Mouse (Mus musculus) limb, embryonic 15.5 days (tissue): Measurements from ENCODE around the gene Mtmr6. TPM values are rescaled to one million over a fixed set of nuclear protein-coding genes. Genes with fewer than 3 reads are reported as not detected.
"Not testable (repeated sequence)": the region's sequence is repeated elsewhere in the genome, so short reads cannot be mapped to it uniquely, and the experiment has no call there.

Experiments used
- ATAC-seq: fragments of 200-750 bp; cut with Nextera tagmentation; 2 replicates; pipeline ENCODE4 v1.8.0; 2017; ENCODE audit warnings: low read depth, moderate TSS enrichment; ENCODE audit not compliant: insufficient number of reproducible peaks, low FRiP score, low TSS enrichment
- H3K27ac ChIP-seq: fragments of 300-500 bp; sonication (generic); 2 replicates; pipeline ENCODE4 v1.5.1; 2015; ENCODE audit warnings: moderate library complexity, mild to moderate bottlenecking, inconsistent platforms
- H3K27me3 ChIP-seq: fragments of 300-500 bp; sonication (generic); 2 replicates; pipeline ENCODE4 v1.6.1; 2015; ENCODE audit warnings: inconsistent platforms
- H3K36me3 ChIP-seq: fragments of 300-500 bp; sonication (generic); 2 replicates; pipeline ENCODE4 v1.6.1; 2015; ENCODE audit warnings: inconsistent platforms
- H3K4me1 ChIP-seq: fragments of 300-500 bp; sonication (generic); 2 replicates; pipeline ENCODE4 v1.6.1; 2015; ENCODE audit warnings: inconsistent platforms
- H3K4me2 ChIP-seq: fragments of 300-500 bp; sonication (generic); 2 replicates; pipeline ENCODE4 v1.6.1; 2015; ENCODE audit warnings: mild to moderate bottlenecking, inconsistent platforms
- H3K4me3 ChIP-seq: fragments of 300-500 bp; sonication (generic); 2 replicates; pipeline ENCODE4 v1.5.1; 2015; ENCODE audit warnings: mild to moderate bottlenecking, inconsistent platforms
- H3K9ac ChIP-seq: fragments of 300-500 bp; sonication (generic); 2 replicates; pipeline ENCODE4 v1.6.1; 2015; ENCODE audit warnings: inconsistent platforms
- H3K9me3 ChIP-seq: fragments of 300-500 bp; sonication (generic); 2 replicates; pipeline ENCODE4 v1.6.1; 2016; ENCODE audit warnings: inconsistent platforms
- WGBS: fragments of 180-500 bp; shearing (Covaris S2); methylation state at CpG from one replicate; pipeline ENCODE4 v1.1.7; 2015; 5-methylcytosine and 5-hydroxymethylcytosine counted together
- polyA plus RNA-seq: library from polyadenylated mRNA; unstranded; fragments of >200 nt; fragmentation: Nextera tagmentation; extraction: Ambion mirVana; gene quantifications from 2 replicates; pipeline ENCODE4 v1.2.1, GENCODE M21; 2015

Mtmr6 gene
- polyA plus RNA-seq, 1 experiment from 2014 or later, result 42.1 TPM

GRCm38 (mm10) chr14:60301024-60301423, 36.0 kb downstream of the Mtmr6 start:
- 64% methylated on average over 6 of the region's 6 CpGs for WGBS
- H3K9ac ChIP-seq, result no peak overlapping the region
- H3K9me3 ChIP-seq, result no peaks in the 10 kb centered on the region
- no peaks in the 10 kb centered on the region for H3K4me1 ChIP-seq
- no peaks in the 10 kb centered on the region for H3K27me3 ChIP-seq
- H3K4me2 ChIP-seq, result no peak overlapping the region
- no peak overlapping the region for H3K4me3 ChIP-seq
- ATAC-seq, result no peak
- H3K27ac ChIP-seq, result no peak overlapping the region
- peaks cover 45% of the 10 kb centered on the region for H3K36me3 ChIP-seq

GRCm38 (mm10) chr14:60302441-60302840, 37.4 kb downstream of the Mtmr6 start:
- Histone ChIP-seq H3K36me3 (peaks cover 38% of the 10 kb centered on the region), H3K9ac (no peak overlapping the region), H3K4me3 (no peak overlapping the region), H3K4me2 (no peak overlapping the region), H3K27me3 (no peaks in the 10 kb centered on the region), H3K4me1 (no peaks in the 10 kb centered on the region), H3K9me3 (no peaks in the 10 kb centered on the region), H3K27ac (no peak overlapping the region)
- no peak for ATAC-seq
- WGBS, result 83% methylated on average over 4 of the region's 4 CpGs

DNA sequence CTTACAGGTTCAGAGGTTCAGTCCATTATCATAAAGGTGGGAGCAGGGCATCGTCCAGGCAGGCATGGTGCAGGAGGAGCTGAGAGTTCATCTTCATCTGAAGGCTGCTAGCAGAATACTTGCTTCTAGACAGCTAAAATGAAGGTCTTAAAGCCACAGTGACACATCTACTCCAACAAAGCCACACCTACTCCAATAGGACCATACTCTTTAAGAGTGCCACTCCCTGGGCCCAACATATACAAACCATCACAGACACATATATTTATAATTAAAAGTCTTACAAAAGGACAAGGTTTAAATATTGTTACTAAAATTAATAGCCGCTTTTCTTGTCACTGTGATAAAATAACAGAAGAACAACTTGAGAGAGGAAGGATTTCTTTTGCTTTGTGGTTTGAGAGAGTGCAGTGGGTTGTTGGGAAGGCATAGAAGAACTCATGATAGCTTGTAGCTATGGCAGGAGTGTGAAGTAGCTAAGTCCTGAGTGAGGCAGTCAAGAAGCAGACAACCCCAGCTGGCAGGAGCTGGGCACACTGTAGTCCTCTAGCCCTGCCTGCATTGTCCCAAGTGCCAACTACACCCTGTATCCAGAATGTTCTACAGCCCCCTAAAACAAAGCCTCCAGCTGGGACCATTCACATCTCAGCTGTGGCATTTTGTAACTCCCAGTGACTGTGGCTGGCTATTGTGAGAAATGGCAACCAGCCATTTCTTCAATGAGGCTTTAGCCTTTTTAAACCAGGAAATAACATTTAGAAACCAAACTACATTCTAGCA, 39.6 kb downstream of the Mtmr6 start:
- no peaks in the 10 kb centered on the region for H3K9me3 ChIP-seq
- no peak overlapping the region for H3K4me3 ChIP-seq
- no peaks in the 10 kb centered on the region for H3K4me1 ChIP-seq
- peaks cover 29% of the 10 kb centered on the region for H3K36me3 ChIP-seq
- no peak overlapping the region for H3K4me2 ChIP-seq
- no peaks in the 10 kb centered on the region for H3K27me3 ChIP-seq
- ATAC-seq, result no peak
- H3K9ac ChIP-seq, result no peak overlapping the region
- H3K27ac ChIP-seq, result no peak overlapping the region
- WGBS, result 89% methylated on average over 2 of the region's 2 CpGs

GRCm38 (mm10) chr14:60308113-60308512, 43.1 kb downstream of the Mtmr6 start:
- Histone ChIP-seq H3K4me3 (no peak overlapping the region), H3K36me3 (peaks cover 4% of the 10 kb centered on the region; the same call in 1 of the 2 replicates), H3K27ac (no peak overlapping the region), H3K4me2 (no peak overlapping the region), H3K9ac (no peak overlapping the region), H3K9me3 (no peaks in the 10 kb centered on the region), H3K4me1 (no peaks in the 10 kb centered on the region), H3K27me3 (no peaks in the 10 kb centered on the region)
- 60% methylated on average over 6 of the region's 6 CpGs for WGBS
- no peak for ATAC-seq

DNA sequence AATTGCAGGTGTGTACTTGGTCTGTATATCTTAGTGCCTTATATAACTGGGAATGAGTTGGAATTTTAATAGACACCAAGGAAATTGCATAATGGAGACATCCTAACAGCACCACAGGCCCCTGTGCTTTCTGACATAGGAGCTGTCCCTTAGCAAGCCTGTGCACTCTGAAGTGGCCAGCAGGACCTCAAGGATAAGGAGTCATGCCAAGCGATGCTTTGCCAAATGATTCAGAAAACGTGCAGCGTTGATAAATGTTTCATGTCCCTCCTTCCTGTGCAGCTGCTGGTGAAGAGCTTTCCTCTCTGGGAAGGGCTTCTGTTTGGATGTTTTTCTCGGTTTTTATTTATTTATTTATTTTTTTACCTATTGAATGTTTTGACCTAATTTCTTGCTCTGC, 45.7 kb downstream of the Mtmr6 start:
- H3K27me3 ChIP-seq, result no peaks in the 10 kb centered on the region
- no peak overlapping the region for H3K27ac ChIP-seq
- H3K9me3 ChIP-seq, result no peaks in the 10 kb centered on the region
- H3K4me3 ChIP-seq, result no peak overlapping the region
- no peak overlapping the region for H3K9ac ChIP-seq
- no peaks in the 10 kb centered on the region for H3K4me1 ChIP-seq
- no peak for ATAC-seq
- WGBS, result 53% methylated on average over 4 of the region's 4 CpGs
- H3K36me3 ChIP-seq, result no peaks in the 10 kb centered on the region
- H3K4me2 ChIP-seq, result no peak overlapping the region

DNA sequence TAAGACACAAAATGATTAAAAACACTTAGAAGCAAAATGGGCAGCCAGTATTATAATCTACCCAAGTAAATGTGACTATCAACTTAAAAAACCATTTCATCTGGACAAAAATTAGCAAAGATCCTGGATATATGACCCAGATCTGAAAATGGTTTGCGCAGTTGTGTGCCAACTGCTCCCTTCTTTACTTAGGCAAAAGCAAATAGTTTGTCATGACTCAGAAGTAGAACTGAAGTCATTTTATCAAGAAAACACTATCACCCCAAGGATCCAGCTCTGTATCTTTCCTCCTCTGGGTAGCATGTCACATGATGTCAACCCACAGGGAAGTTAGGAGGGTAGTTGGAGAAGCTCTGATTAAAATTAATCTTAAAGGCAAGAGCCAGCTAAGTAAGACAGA, 54.2 kb downstream of the Mtmr6 start:
- H3K4me2 ChIP-seq, result no peak overlapping the region
- no peaks in the 10 kb centered on the region for H3K9me3 ChIP-seq
- 98% methylated on average over 1 of the region's 1 CpGs for WGBS
- H3K36me3 ChIP-seq, result no peaks in the 10 kb centered on the region
- no peak overlapping the region for H3K27ac ChIP-seq
- no peak overlapping the region for H3K4me3 ChIP-seq
- ATAC-seq, result no peak
- H3K27me3 ChIP-seq, result no peaks in the 10 kb centered on the region
- H3K4me1 ChIP-seq, result no peaks in the 10 kb centered on the region
- no peak overlapping the region for H3K9ac ChIP-seq

GRCm38 (mm10) chr14:60320813-60321212, 55.8 kb downstream of the Mtmr6 start:
- H3K9ac ChIP-seq, result no peak overlapping the region
- H3K4me3 ChIP-seq, result no peak overlapping the region
- no peak overlapping the region for H3K27ac ChIP-seq
- 65% methylated on average over 3 of the region's 3 CpGs for WGBS
- no peak for ATAC-seq
- H3K4me1 ChIP-seq, result no peaks in the 10 kb centered on the region
- no peaks in the 10 kb centered on the region for H3K27me3 ChIP-seq
- H3K4me2 ChIP-seq, result no peak overlapping the region
- no peaks in the 10 kb centered on the region for H3K36me3 ChIP-seq
- no peaks in the 10 kb centered on the region for H3K9me3 ChIP-seq

DNA sequence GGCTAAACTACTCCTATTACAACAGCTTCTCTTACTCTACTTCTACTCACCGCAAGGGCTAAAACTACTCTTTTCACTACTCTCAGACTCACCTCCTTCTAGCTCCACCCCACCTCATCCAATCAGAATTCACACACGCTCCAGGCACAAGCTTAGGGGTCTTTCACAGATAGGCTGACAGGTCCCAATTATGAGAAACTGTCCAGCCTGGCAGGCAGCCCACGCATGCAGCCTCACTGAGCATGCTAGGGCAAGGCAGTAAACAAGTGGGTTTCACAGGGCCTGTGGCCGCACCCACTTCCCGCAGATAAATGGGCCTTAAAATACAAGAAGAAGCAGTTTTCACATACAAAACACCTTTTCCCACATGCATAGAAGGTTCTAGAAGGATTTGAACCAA, 75.0 kb downstream of the Mtmr6 start:
- not testable (repeated sequence) for H3K27ac ChIP-seq, H3K4me1 ChIP-seq, ATAC-seq, H3K9me3 ChIP-seq, H3K9ac ChIP-seq, H3K4me2 ChIP-seq, H3K27me3 ChIP-seq, H3K36me3 ChIP-seq, H3K4me3 ChIP-seq
- WGBS, result 51% methylated on average over 5 of the region's 5 CpGs

GRCm38 (mm10) chr14:60340570-60340969, 75.5 kb downstream of the Mtmr6 start:
- H3K4me1 ChIP-seq, result no peaks in the 10 kb centered on the region
- WGBS, result 79% methylated on average over 4 of the region's 4 CpGs
- H3K9ac ChIP-seq, result no peak overlapping the region
- no peaks in the 10 kb centered on the region for H3K9me3 ChIP-seq
- no peak overlapping the region for H3K4me3 ChIP-seq
- no peak overlapping the region for H3K27ac ChIP-seq
- no peak overlapping the region for H3K4me2 ChIP-seq
- H3K36me3 ChIP-seq, result no peaks in the 10 kb centered on the region
- H3K27me3 ChIP-seq, result no peaks in the 10 kb centered on the region
- ATAC-seq, result no peak

GRCm38 (mm10) chr14:60345326-60345876, 80.4 kb downstream of the Mtmr6 start:
- no peak for ATAC-seq
- no peaks in the 10 kb centered on the region for H3K4me1 ChIP-seq
- H3K9me3 ChIP-seq, result no peaks in the 10 kb centered on the region
- no peak overlapping the region for H3K9ac ChIP-seq
- H3K27ac ChIP-seq, result no peak overlapping the region
- no peak overlapping the region for H3K4me2 ChIP-seq
- no peak overlapping the region for H3K4me3 ChIP-seq
- no peaks in the 10 kb centered on the region for H3K27me3 ChIP-seq
- no peaks in the 10 kb centered on the region for H3K36me3 ChIP-seq
- WGBS, result 91% methylated on average over 6 of the region's 6 CpGs
